Mouse (Mus musculus): ENCODE data around the gene Tspan9. TPM values are rescaled to one million over a fixed set of nuclear protein-coding genes. Genes with fewer than 3 reads are reported as not detected.

Tspan9 gene
- polyA plus RNA-seq, 2 experiments, result 134 to 151 TPM

DNA sequence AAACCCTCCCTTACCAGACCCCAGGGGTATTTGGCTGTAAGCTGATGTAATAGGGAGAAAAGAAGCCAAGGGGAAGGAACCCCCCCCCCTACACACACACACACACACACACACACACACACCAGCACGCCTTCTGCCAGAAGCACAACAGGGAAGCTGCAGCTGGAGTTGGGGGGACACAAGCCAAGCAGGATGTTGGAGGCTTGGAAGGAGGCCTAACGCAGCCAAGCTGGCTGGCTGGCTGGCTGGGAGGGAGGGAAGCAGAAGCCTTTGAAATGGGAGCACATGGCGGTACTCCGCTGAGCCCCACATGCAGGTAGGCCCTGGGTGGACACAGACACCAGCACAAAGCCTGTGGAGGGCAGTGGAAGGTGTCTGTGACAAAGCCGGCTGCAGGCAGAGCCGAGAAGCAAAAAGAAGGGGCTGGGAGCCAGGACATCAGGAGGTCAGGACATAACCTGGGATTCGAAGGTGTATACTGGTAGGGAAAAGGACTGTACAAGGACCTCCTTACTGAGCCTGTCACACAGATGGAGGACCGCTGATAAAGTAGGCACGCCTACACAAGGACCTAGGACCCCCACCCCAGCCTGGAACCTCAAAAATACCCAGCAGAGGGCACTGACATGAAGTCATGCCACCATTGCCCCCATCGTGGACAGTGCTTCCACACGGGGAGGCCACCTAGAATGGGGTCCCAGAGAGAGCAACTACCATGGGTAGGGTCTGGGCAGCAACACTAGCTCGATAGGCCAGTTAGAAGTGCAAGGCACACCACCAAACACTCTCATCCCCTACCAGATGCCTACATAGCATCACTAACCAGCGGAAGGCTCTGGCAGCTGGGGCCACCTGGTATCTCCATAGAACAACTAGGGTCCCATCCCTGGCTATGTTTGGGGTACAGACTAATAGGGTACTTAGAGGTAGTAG lies 53.4 kb downstream of the Tspan9 start:
- Histone ChIP-seq H3K27me3 (ENCODE audit: control insufficient read depth, insufficient read depth, low read length) (no peaks in the 10 kb centered on the region), H3K4me1 (ENCODE audit: control insufficient read depth, insufficient read depth, low read length) (peaks cover 55% of the 10 kb centered on the region), H3K27ac (replicated peaks; ENCODE audit: low read depth, low read length) (peak overlapping the region; percentile 59), H3K4me3 (replicated peaks; ENCODE audit: low read length) (no peak overlapping the region), H3K36me3 (ENCODE audit: control insufficient read depth, insufficient read depth, low read length) (no peaks in the 10 kb centered on the region; the same call in 1 of the 2 replicates), H3K9ac (ENCODE audit: low read depth, low read length, severe bottlenecking) (no peak overlapping the region), H3K9me3 (ENCODE audit: control insufficient read depth, low read length) (no peaks in the 10 kb centered on the region), H3K4me2 (replicated peaks; ENCODE audit: low read depth, low read length, severe bottlenecking) (no peak overlapping the region)
- WGBS, result 56% methylated on average over 13 of the region's 13 CpGs
- ATAC-seq (ENCODE audit: low FRiP score, low read depth), result peak; percentile 65
- DNase-seq (ENCODE audit: low spot score), result peak; percentile 86
- no peak for TF ChIP-seq POLR2A (IDR thresholded peaks at IDR 0.05; ENCODE audit: borderline replicate concordance, extremely low read depth, insufficient read depth, insufficient read length)

DNA sequence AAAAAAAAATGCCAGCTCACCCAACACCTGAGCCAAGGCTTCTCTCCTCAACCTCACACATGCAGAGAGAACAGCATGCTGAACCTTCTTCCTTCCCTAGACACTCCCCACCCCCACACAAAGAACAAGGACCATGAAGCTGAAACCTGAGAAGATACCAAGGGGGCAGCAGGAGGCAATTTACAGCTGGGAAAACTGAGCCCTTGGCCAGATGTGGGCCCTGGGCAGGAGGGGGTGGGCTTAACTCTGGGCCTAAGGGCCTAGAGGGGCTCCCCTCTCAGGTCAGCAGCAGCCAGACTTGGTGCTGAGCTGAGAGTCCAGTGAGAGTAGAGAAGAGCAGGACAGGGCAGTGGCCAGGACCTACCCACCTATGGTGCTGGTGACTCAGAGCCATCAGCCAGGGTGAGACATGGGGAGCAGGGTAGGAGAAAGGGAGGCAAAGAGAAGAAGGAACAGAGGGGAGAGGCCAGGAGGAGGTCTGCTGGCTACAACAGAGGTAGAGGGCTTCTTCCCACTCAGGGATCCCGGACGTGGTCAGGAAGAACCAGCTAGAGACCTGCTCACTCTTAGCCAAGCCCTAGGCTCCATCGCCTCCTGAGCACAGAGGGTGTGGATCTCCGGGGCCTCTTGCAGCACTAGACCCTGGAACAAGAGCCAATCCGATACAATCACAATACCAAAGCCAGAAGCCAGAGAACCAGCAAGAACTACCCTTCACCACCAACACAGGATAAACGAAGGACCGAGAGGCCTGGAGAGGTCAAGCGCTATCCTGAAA lies 54.5 kb downstream of the Tspan9 start:
- Histone ChIP-seq H3K9me3 (ENCODE audit: control insufficient read depth, low read length) (no peaks in the 10 kb centered on the region), H3K4me3 (replicated peaks; ENCODE audit: low read length) (no peak overlapping the region), H3K9ac (ENCODE audit: low read depth, low read length, severe bottlenecking) (0 out of 2 replicates have a peak overlapping the region, but pooled peaks have one; percentile 28), H3K4me1 (ENCODE audit: control insufficient read depth, insufficient read depth, low read length) (peaks cover 55% of the 10 kb centered on the region), H3K27me3 (ENCODE audit: control insufficient read depth, insufficient read depth, low read length) (no peaks in the 10 kb centered on the region), H3K27ac (replicated peaks; ENCODE audit: low read depth, low read length) (peak overlapping the region; percentile 59), H3K4me2 (replicated peaks; ENCODE audit: low read depth, low read length, severe bottlenecking) (0 out of 2 replicates have a peak overlapping the region, but pooled peaks have one; percentile 7), H3K36me3 (ENCODE audit: control insufficient read depth, insufficient read depth, low read length) (no peaks in the 10 kb centered on the region; the same call in 1 of the 2 replicates)
- no peak for DNase-seq (ENCODE audit: low spot score)
- no peak for ATAC-seq (ENCODE audit: low FRiP score, low read depth)
- TF ChIP-seq POLR2A (IDR thresholded peaks at IDR 0.05; ENCODE audit: borderline replicate concordance, extremely low read depth, insufficient read depth, insufficient read length), result no peak
- 50% methylated on average over 8 of the region's 8 CpGs for WGBS

DNA sequence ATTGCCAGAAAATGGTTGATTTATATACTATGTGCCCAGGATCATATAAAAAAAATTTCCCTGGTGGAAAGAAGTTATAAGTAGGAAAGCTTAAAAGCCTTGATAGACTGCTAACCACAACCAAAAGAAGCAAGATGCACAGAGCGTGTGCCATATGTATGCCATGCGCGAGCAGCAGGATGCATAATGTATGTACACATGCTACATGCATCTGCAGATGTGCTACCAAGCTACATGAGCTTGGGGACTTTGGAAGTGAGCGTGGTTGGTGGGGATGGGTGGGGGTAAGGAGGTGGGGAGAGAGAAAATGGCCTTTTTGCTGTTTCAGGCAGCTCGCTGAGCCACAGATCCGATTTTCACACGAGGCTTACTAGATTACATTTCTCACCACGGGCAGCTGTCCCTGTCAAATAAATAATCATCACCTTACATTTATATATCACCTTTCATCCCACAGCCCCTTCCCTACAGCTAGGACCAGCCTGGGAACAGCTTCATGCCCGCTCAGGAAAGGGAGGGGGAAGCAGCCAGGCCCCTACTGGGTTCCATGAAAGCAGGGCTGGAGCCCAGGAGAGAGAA lies 57.8 kb downstream of the Tspan9 start:
- DNase-seq (ENCODE audit: low spot score) (no peak), ATAC-seq (ENCODE audit: low FRiP score, low read depth) (peak; percentile 20; the same call in 1 of the 2 replicates)
- no peak for TF ChIP-seq POLR2A (IDR thresholded peaks at IDR 0.05; ENCODE audit: borderline replicate concordance, extremely low read depth, insufficient read depth, insufficient read length)
- WGBS, result 55% methylated on average over 9 of the region's 9 CpGs
- H3K36me3 ChIP-seq (ENCODE audit: control insufficient read depth, insufficient read depth, low read length), result no peaks in the 10 kb centered on the region; the same call in none of the 2 replicates
- peaks cover 43% of the 10 kb centered on the region for H3K4me1 ChIP-seq (ENCODE audit: control insufficient read depth, insufficient read depth, low read length)
- no peak overlapping the region for H3K4me2 ChIP-seq (replicated peaks; ENCODE audit: low read depth, low read length, severe bottlenecking)
- no peak overlapping the region for H3K27ac ChIP-seq (replicated peaks; ENCODE audit: low read depth, low read length)
- no peak overlapping the region for H3K4me3 ChIP-seq (replicated peaks; ENCODE audit: low read length)
- no peaks in the 10 kb centered on the region for H3K27me3 ChIP-seq (ENCODE audit: control insufficient read depth, insufficient read depth, low read length)
- no peak overlapping the region for H3K9ac ChIP-seq (ENCODE audit: low read depth, low read length, severe bottlenecking)
- H3K9me3 ChIP-seq (ENCODE audit: control insufficient read depth, low read length), result no peaks in the 10 kb centered on the region

DNA sequence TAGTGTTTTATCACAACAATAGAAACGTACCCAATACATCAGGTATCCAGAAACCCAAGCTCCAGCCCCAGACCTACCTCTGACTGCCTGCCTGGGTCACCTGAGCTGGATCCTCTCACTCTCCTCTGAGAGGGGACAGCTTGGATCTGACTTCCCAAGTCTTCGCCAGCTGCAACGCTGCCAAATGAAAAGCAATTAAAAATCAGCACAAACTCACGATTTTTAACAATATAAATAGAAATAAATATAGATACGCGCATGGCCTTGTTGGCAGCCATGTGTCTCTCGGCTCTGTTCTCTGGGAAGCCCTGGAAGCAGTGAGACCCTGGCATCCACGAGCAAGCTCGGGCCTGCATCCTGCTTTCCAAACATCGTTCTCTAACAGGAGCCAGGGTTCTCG lies 60.1 kb downstream of the Tspan9 start:
- WGBS, result 79% methylated on average over 11 of the region's 11 CpGs

DNA sequence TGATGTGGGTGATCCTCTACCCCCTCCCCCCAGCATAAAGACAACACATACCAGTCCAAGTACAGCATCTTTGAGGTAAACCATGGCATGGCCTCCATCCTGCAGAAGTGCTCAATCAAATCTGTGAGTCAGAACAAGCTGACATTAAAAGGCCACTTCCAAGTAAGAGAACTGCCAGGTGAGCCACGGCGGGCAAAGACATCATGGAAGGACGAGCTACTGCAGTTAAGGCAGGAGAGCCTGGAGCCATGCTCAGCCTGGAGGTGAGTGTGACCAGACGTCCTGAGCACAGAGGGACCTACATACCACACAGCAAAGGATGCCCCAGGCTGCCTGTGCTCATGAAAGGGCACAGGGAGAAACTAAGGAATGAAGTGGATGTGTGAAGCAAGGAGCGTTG lies 61.6 kb downstream of the Tspan9 start:
- H3K9me3 ChIP-seq (ENCODE audit: control insufficient read depth, low read length), result no peaks in the 10 kb centered on the region
- no peak overlapping the region for H3K27ac ChIP-seq (replicated peaks; ENCODE audit: low read depth, low read length)
- H3K4me1 ChIP-seq (ENCODE audit: control insufficient read depth, insufficient read depth, low read length), result peaks cover 51% of the 10 kb centered on the region
- no peak overlapping the region for H3K4me3 ChIP-seq (replicated peaks; ENCODE audit: low read length)
- H3K9ac ChIP-seq (ENCODE audit: low read depth, low read length, severe bottlenecking), result no peak overlapping the region
- H3K4me2 ChIP-seq (replicated peaks; ENCODE audit: low read depth, low read length, severe bottlenecking), result no peak overlapping the region
- TF ChIP-seq POLR2A (IDR thresholded peaks at IDR 0.05; ENCODE audit: borderline replicate concordance, extremely low read depth, insufficient read depth, insufficient read length), result no peak
- no peaks in the 10 kb centered on the region; the same call in 1 of the 2 replicates for H3K36me3 ChIP-seq (ENCODE audit: control insufficient read depth, insufficient read depth, low read length)
- WGBS, result 83% methylated on average over 5 of the region's 5 CpGs
- no peaks in the 10 kb centered on the region for H3K27me3 ChIP-seq (ENCODE audit: control insufficient read depth, insufficient read depth, low read length)
- no peak for ATAC-seq (ENCODE audit: low FRiP score, low read depth)
- DNase-seq (ENCODE audit: low spot score), result no peak

More for the DNA sequence above, 60.1 kb downstream of the Tspan9 start:
- H3K27me3 ChIP-seq (ENCODE audit: control insufficient read depth, insufficient read depth, low read length), result no peaks in the 10 kb centered on the region
- H3K4me1 ChIP-seq (ENCODE audit: control insufficient read depth, insufficient read depth, low read length), result peaks cover 40% of the 10 kb centered on the region
- H3K4me3 ChIP-seq (replicated peaks; ENCODE audit: low read length), result no peak overlapping the region
- no peaks in the 10 kb centered on the region for H3K9me3 ChIP-seq (ENCODE audit: control insufficient read depth, low read length)
- no peak for TF ChIP-seq POLR2A (IDR thresholded peaks at IDR 0.05; ENCODE audit: borderline replicate concordance, extremely low read depth, insufficient read depth, insufficient read length)
- DNase-seq (ENCODE audit: low spot score) (no peak), ATAC-seq (ENCODE audit: low FRiP score, low read depth) (no peak)
- no peak overlapping the region for H3K9ac ChIP-seq (ENCODE audit: low read depth, low read length, severe bottlenecking)
- H3K36me3 ChIP-seq (ENCODE audit: control insufficient read depth, insufficient read depth, low read length), result no peaks in the 10 kb centered on the region; the same call in none of the 2 replicates
- no peak overlapping the region for H3K27ac ChIP-seq (replicated peaks; ENCODE audit: low read depth, low read length)
- H3K4me2 ChIP-seq (replicated peaks; ENCODE audit: low read depth, low read length, severe bottlenecking), result no peak overlapping the region

All from limb, embryonic 14.5 days (tissue).